Mouse (Mus musculus): ENCODE results near the gene Pafah1b3.

DNA sequence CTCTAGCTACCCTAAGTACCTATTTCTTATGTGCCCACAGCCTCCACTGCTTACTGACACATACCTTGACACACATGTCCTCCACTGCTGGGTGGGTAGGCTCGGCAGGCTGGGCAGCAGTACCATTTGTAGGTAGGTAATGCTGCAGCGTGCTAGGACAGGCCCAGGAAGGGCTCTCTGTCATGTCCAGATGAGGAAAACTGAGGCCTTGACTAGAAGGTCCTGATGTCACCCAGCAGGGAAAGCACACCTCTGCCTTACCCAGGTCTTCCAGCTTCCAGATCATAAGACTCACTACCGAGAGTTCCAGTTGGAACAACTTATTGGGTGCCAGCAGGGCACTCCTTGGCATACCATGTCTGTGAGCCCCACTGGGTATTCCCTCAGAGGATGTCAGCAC is 22.8 kb downstream of the Pafah1b3 start:
- TF ChIP-seq EP300 (optimal IDR thresholded peaks at IDR 0.05) (no peak), CTCF (IDR thresholded peaks at IDR 0.05; ENCODE audit: low read depth) (no peak)

Data from stomach, postnatal 0 days (tissue).